Comparison of ENCODE assay signal across 20 mouse cellular contexts in the genomic region with DNA sequence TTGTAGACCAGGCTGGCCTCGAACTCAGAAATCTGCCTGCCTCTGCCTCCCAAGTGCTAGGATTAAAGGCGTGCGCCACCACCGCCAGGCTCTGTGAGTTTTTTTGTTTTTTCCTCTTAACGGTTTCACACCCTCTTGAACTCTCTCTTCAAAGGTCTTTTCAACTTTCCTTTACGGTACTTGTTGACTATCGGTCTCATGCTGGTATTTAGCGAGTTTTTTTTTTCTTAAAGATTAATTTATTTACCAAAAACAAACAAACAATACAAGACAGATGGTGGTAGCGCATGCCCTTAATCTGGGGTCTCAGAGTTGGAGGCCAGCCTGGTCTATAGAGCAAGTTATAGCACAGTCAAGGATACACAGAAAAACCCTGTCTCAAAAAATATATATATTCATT. TPM values are rescaled to one million over a fixed set of nuclear protein-coding genes. Genes with fewer than 3 reads are reported as not detected.
DNase-seq lines count a peak whose midpoint lies in the region; ATAC-seq lines count a peak whose summit lies in the region.
"Had no signal": no experiment of that assay in that cellular context is flagged by ENCODE, and none has a peak within 500 bp of the region (broad histone marks: within the 10 kb centered on the region; RNA-seq: fewer than 3 reads in every experiment).

No protein-coding gene starts in this region.

- H3K4me1 ChIP-seq in hindbrain, embryonic 14.5 days (replicated peaks; ENCODE audit: control insufficient read depth, insufficient read depth, low read length): peaks cover 24% of the 10 kb centered on the region
- peaks cover 10% of the 10 kb centered on the region for H3K4me1 ChIP-seq in hindbrain, embryonic 11.5 days (replicated peaks; ENCODE audit: control insufficient read depth, insufficient read depth, low read length)

- peak; percentile 82 for DNase-seq in hindbrain, embryonic 14.5 days (ENCODE audit: low spot score)
- DNase-seq in hindbrain, embryonic 11.5 days (ENCODE audit: low spot score): no peak
- peak; percentile 62 for DNase-seq in 3T3-L1 (ENCODE audit: low read depth, low spot score)
- DNase-seq in CD4-positive helper T cell, adult 2 months (ENCODE audit: low read depth, low spot score): peak; percentile 46
- peak; percentile 71 for DNase-seq in forelimb bud, embryonic 11.5 days (ENCODE audit: low read depth, low spot score)
- DNase-seq in gastrocnemius, postnatal 10 days: no peak
- DNase-seq in heart, adult 18-20 months: no peak
- DNase-seq: cerebellum, postnatal 10 days; liver, embryonic 13.5 days; retina, postnatal 1 day; right cerebral cortex, postnatal 4 days had no signal

- H3K4me2 ChIP-seq in hindbrain, embryonic 14.5 days (replicated peaks): no peak overlapping the region
- no peak overlapping the region for H3K4me2 ChIP-seq in hindbrain, embryonic 11.5 days (replicated peaks; ENCODE audit: low read depth, low read length)
- H3K4me2 ChIP-seq: heart, embryonic 13.5 days; liver, embryonic 13.5 days had no signal

- H3K4me3 ChIP-seq in hindbrain, embryonic 14.5 days (replicated peaks; ENCODE audit: low read length): no peak overlapping the region
- no peak overlapping the region for H3K4me3 ChIP-seq in hindbrain, embryonic 11.5 days (ENCODE audit: low read depth, low read length)
- H3K4me3 ChIP-seq: heart, embryonic 13.5 days; layer of hippocampus, adult 2 months; left cerebral cortex, adult 2 months; limb, embryonic 10.5 days; liver, embryonic 13.5 days; midbrain, embryonic 10.5 days; myocyte had no signal

- H3K27me3 ChIP-seq in hindbrain, embryonic 14.5 days (ENCODE audit: control insufficient read depth, insufficient read depth, low read length): no peaks in the 10 kb centered on the region
- no peaks in the 10 kb centered on the region for H3K27me3 ChIP-seq in hindbrain, embryonic 11.5 days (ENCODE audit: control insufficient read depth, insufficient read depth, low read length)
- H3K27me3 ChIP-seq: heart, embryonic 13.5 days had no signal

- WGBS in hindbrain, embryonic 14.5 days: 98% methylated on average over 9 of the region's 9 CpGs
- 95% methylated on average over 9 of the region's 9 CpGs for WGBS in hindbrain, embryonic 11.5 days

- no peaks in the 10 kb centered on the region for H3K9me3 ChIP-seq in hindbrain, embryonic 14.5 days (ENCODE audit: control insufficient read depth, low read length)
- no peaks in the 10 kb centered on the region for H3K9me3 ChIP-seq in hindbrain, embryonic 11.5 days (ENCODE audit: control insufficient read depth, low read length)
- H3K9me3 ChIP-seq: heart, embryonic 13.5 days; limb, embryonic 10.5 days; liver, embryonic 13.5 days; midbrain, embryonic 10.5 days had no signal

- peaks cover 6% of the 10 kb centered on the region; the same call in 1 of the 2 replicates for H3K36me3 ChIP-seq in hindbrain, embryonic 14.5 days (replicated peaks; ENCODE audit: control insufficient read depth, insufficient read depth)
- H3K36me3 ChIP-seq in hindbrain, embryonic 11.5 days (ENCODE audit: control insufficient read depth, insufficient read depth, low read length): no peaks in the 10 kb centered on the region
- H3K36me3 ChIP-seq: liver, embryonic 13.5 days had no signal

- no peak for ATAC-seq in hindbrain, embryonic 14.5 days (ENCODE audit: low FRiP score)
- ATAC-seq in hindbrain, embryonic 11.5 days (ENCODE audit: low FRiP score): no peak
- ATAC-seq: intestine, embryonic 16.5 days had no signal

- H3K27ac ChIP-seq in hindbrain, embryonic 14.5 days: no peak overlapping the region
- no peak overlapping the region for H3K27ac ChIP-seq in hindbrain, embryonic 11.5 days (ENCODE audit: low read depth, low read length)
- H3K27ac ChIP-seq: heart, embryonic 13.5 days; kidney, postnatal 0 days; layer of hippocampus, adult 2 months; left cerebral cortex, adult 2 months; limb, embryonic 10.5 days; liver, embryonic 13.5 days; midbrain, embryonic 10.5 days had no signal

- H3K9ac ChIP-seq in hindbrain, embryonic 14.5 days: no peak overlapping the region
- no peak overlapping the region for H3K9ac ChIP-seq in hindbrain, embryonic 11.5 days (ENCODE audit: low read depth, low read length)
- H3K9ac ChIP-seq: heart, embryonic 13.5 days; liver, embryonic 13.5 days had no signal

RNA-seq across cellular contexts. Expression of a gene that starts 4.3 kb away (rescaled TPM):
- 18.1 and 19.0 TPM in 2 replicates for polyA plus RNA-seq in hindbrain, embryonic 14.5 days (2014; fragmentation: Nextera tagmentation; extraction: Ambion mirVana)
- 26.3 and 27.6 TPM in 2 replicates for polyA plus RNA-seq in hindbrain, embryonic 11.5 days (2014; fragmentation: Nextera tagmentation; extraction: Ambion mirVana)
- 10 to 100 TPM; 22.2 to 32.3 TPM for total RNA-seq in gastrocnemius, postnatal 10 days (2021)
- 1 to 10 TPM; 6.2 to 8.5 TPM for total RNA-seq in heart, adult 18-20 months (2021)
- total RNA-seq: neutrophil, adult 5-6 weeks had no signal

RNA-seq across cellular contexts. Expression of a gene that starts 30.6 kb away (rescaled TPM):
- polyA plus RNA-seq in hindbrain, embryonic 14.5 days (2014; fragmentation: Nextera tagmentation; extraction: Ambion mirVana): 8.2 and 8.8 TPM in 2 replicates
- 16.1 TPM in 2 replicates for polyA plus RNA-seq in hindbrain, embryonic 11.5 days (2014; fragmentation: Nextera tagmentation; extraction: Ambion mirVana)
- total RNA-seq in gastrocnemius, postnatal 10 days (2021): 1 to 10 TPM; 6.6 to 6.9 TPM
- 1 to 10 TPM; 2.1 to 2.6 TPM for total RNA-seq in heart, adult 18-20 months (2021)

RNA-seq across cellular contexts. Expression of a gene that starts 34.6 kb away (rescaled TPM):
- 174 and 193 TPM in 2 replicates for polyA plus RNA-seq in hindbrain, embryonic 14.5 days (2014; fragmentation: Nextera tagmentation; extraction: Ambion mirVana)
- polyA plus RNA-seq in hindbrain, embryonic 11.5 days (2014; fragmentation: Nextera tagmentation; extraction: Ambion mirVana): 113 and 117 TPM in 2 replicates
- total RNA-seq in gastrocnemius, postnatal 10 days (2021): 10 to 100 TPM; 79.3 to 82.7 TPM
- 100 to 1,000 TPM; 154 TPM for total RNA-seq in heart, adult 18-20 months (2021)

RNA-seq across cellular contexts. Expression of a gene that starts 48.6 kb away (rescaled TPM):
- polyA plus RNA-seq in hindbrain, embryonic 14.5 days (2014; fragmentation: Nextera tagmentation; extraction: Ambion mirVana): 28.0 and 31.2 TPM in 2 replicates
- 21.2 and 26.9 TPM in 2 replicates for polyA plus RNA-seq in hindbrain, embryonic 11.5 days (2014; fragmentation: Nextera tagmentation; extraction: Ambion mirVana)
- total RNA-seq in gastrocnemius, postnatal 10 days (2021): 1,000 to 10,000 TPM; 1,275 to 1,445 TPM
- 100 to 1,000 TPM; 782 to 831 TPM for total RNA-seq in heart, adult 18-20 months (2021)

RNA-seq across cellular contexts. Expression of a gene that starts 49.5 kb away (rescaled TPM):
- polyA plus RNA-seq in hindbrain, embryonic 14.5 days (2014; fragmentation: Nextera tagmentation; extraction: Ambion mirVana): 6.4 and 6.6 TPM in 2 replicates
- polyA plus RNA-seq in hindbrain, embryonic 11.5 days (2014; fragmentation: Nextera tagmentation; extraction: Ambion mirVana): 7.9 and 9.4 TPM in 2 replicates
- 10 to 100 TPM in 1 of 2 experiments, 1 to 10 TPM in 1; 9.7 to 13.0 TPM for total RNA-seq in gastrocnemius, postnatal 10 days (2021)
- 1 to 10 TPM; 7.7 to 9.7 TPM for total RNA-seq in heart, adult 18-20 months (2021)

Comparison
In these comparisons a context has a peak if more than half of its experiments do, and no peak if none do; other contexts are left out.
1. DNase-seq: peak in hindbrain, embryonic 14.5 days (single experiment), 3T3-L1 (single experiment), CD4-positive helper T cell, adult 2 months (single experiment) and forelimb bud, embryonic 11.5 days (single experiment); none in hindbrain, embryonic 11.5 days (single experiment), gastrocnemius, postnatal 10 days (single experiment) and heart, adult 18-20 months (0 of 2).